Mouse (Mus musculus) CH12.LX (cell line): ENCODE results near the gene Agtr1a.

Source experiments
- CTCF ChIP-seq, 2 experiments: IDR thresholded peaks in 1 of 2; conservative IDR thresholded peaks in 1 of 2; 2 replicates each; pipeline ENCODE4 v1.5.1; 2011 to 2012; ENCODE audit warnings: low read depth in 2 of 2, low read length in 2 of 2, improper control_type of control experiment in 1 of 2, inconsistent platforms in 1 of 2, mild to moderate bottlenecking in 1 of 2, moderate library complexity in 1 of 2
- ELF1 ChIP-seq: IDR thresholded peaks from 2 replicates; pipeline ENCODE4 v1.6.1; 2014; ENCODE audit warnings: low read depth, mild to moderate bottlenecking, inconsistent platforms, low read length, improper control_type of control experiment
- ETS1 ChIP-seq: conservative IDR thresholded peaks from 2 replicates; pipeline ENCODE4 v1.6.1; 2012; ENCODE audit warnings: low read depth, mild to moderate bottlenecking, inconsistent platforms, low read length, improper control_type of control experiment, moderate library complexity
- IRF4 ChIP-seq: IDR thresholded peaks from 2 replicates; pipeline ENCODE4 v1.6.1; 2014; ENCODE audit warnings: low read depth, mild to moderate bottlenecking, inconsistent platforms, low read length, improper control_type of control experiment
- MYC ChIP-seq: IDR thresholded peaks from 2 replicates; pipeline ENCODE4 v1.6.1; 2011; ENCODE audit warnings: low read depth, mild to moderate bottlenecking, improper control_type of control experiment, low read length
- POLR2A ChIP-seq: IDR thresholded peaks from 2 replicates; pipeline ENCODE4 v1.6.1; 2011; ENCODE audit warnings: low read depth, mild to moderate bottlenecking, improper control_type of control experiment, low read length
- TBP ChIP-seq: conservative IDR thresholded peaks from 2 replicates; pipeline ENCODE4 v1.6.1; 2011; ENCODE audit warnings: low read depth, low read length, improper control_type of control experiment
- TCF12 ChIP-seq: IDR thresholded peaks from 2 replicates; pipeline ENCODE4 v1.6.1; 2014; ENCODE audit warnings: low read depth, mild to moderate bottlenecking, inconsistent platforms, low read length, improper control_type of control experiment
- ZNF384 ChIP-seq: IDR thresholded peaks from 2 replicates; pipeline ENCODE4 v1.6.1; 2012; ENCODE audit warnings: low read depth, low read length, improper control_type of control experiment, inconsistent platforms

GRCm38 (mm10) chr13:30331061-30331460 lies 5.2 kb upstream of the Agtr1a start:
- TF ChIP-seq ZNF384 = no peak
- TF ChIP-seq TBP = no peak
- TF ChIP-seq POLR2A = no peak
- TF ChIP-seq TCF12 = no peak
- TF ChIP-seq IRF4 = no peak
- no peak for TF ChIP-seq CTCF (conservative IDR thresholded peaks at IDR 0.05 in 1 of 2, IDR thresholded peaks at IDR 0.05 in 1 of 2; ENCODE audit: low read depth in 2 of 2, low read length in 2 of 2)
- TF ChIP-seq MYC = no peak
- no peak for TF ChIP-seq ETS1
- TF ChIP-seq ELF1 = no peak
